Mouse (Mus musculus) forebrain, embryonic 12.5 days (tissue): ENCODE measurements around the gene Rps6kc1. TPM values are rescaled to one million over a fixed set of nuclear protein-coding genes. Genes with fewer than 3 reads are reported as not detected.
"Not testable (repeated sequence)": the region's sequence is repeated elsewhere in the genome, so short reads cannot be mapped to it uniquely, and the experiment has no call there.

ENCODE experiments used
- ATAC-seq: fragments of 200-750 bp; cut with Nextera tagmentation; 2 replicates; pipeline ENCODE4 v1.8.0; 2017; ENCODE audit warnings: moderate TSS enrichment; ENCODE audit not compliant: low FRiP score
- H3K27ac ChIP-seq: fragments of 300-500 bp; sonication (generic); 2 replicates; pipeline ENCODE4 v1.5.1; 2016; ENCODE audit warnings: mild to moderate bottlenecking
- H3K27me3 ChIP-seq: fragments of 300-500 bp; sonication (generic); 2 replicates; pipeline ENCODE4 v1.6.1; 2016; ENCODE audit warnings: mild to moderate bottlenecking
- H3K36me3 ChIP-seq: fragments of 300-500 bp; sonication (generic); replicated peaks from 2 replicates; pipeline ENCODE4 v1.6.1; 2016; ENCODE audit warnings: mild to moderate bottlenecking
- H3K4me1 ChIP-seq: fragments of 300-500 bp; sonication (generic); 2 replicates; pipeline ENCODE4 v1.6.1; 2016
- H3K4me2 ChIP-seq: fragments of 300-500 bp; sonication (generic); 2 replicates; pipeline ENCODE4 v1.6.1; 2016; ENCODE audit warnings: mild to moderate bottlenecking, moderate library complexity
- H3K4me3 ChIP-seq: fragments of 300-500 bp; sonication (generic); replicated peaks from 2 replicates; pipeline ENCODE4 v1.5.1; 2016; ENCODE audit warnings: mild to moderate bottlenecking
- H3K9ac ChIP-seq: fragments of 300-500 bp; sonication (generic); 2 replicates; pipeline ENCODE4 v1.6.1; 2016; ENCODE audit warnings: mild to moderate bottlenecking
- H3K9me3 ChIP-seq: fragments of 300-500 bp; sonication (generic); 2 replicates; pipeline ENCODE4 v1.6.1; 2016
- WGBS: fragments of 180-500 bp; shearing (Covaris S2); methylation state at CpG from one replicate; pipeline ENCODE4 v1.1.7; 2016; 5-methylcytosine and 5-hydroxymethylcytosine counted together
- polyA plus RNA-seq: library from polyadenylated mRNA; unstranded; fragments of >200 nt; fragmentation: Nextera tagmentation; extraction: Ambion mirVana; gene quantifications from 2 replicates; pipeline ENCODE4 v1.2.1, GENCODE M21; 2016

Rps6kc1 gene
- polyA plus RNA-seq, 1 experiment from 2014 or later, result 22.5 TPM

GRCm38 (mm10) chr1:190927751-190928369, 16.3 kb upstream of the Rps6kc1 start:
- Histone ChIP-seq H3K9me3 (no peaks in the 10 kb centered on the region), H3K27ac (peak overlapping the region; percentile 99), H3K36me3 (0 out of 2 replicates have a peak, but pooled peaks cover 2% of the 10 kb centered on the region), H3K27me3 (no peaks in the 10 kb centered on the region), H3K4me2 (peak overlapping the region; percentile 78), H3K9ac (peak overlapping the region; percentile 87), H3K4me1 (peaks cover 18% of the 10 kb centered on the region), H3K4me3 (peak overlapping the region; percentile 75)
- peak; percentile 44 for ATAC-seq
- 26% methylated on average over 16 of the region's 16 CpGs for WGBS

GRCm38 (mm10) chr1:190927311-190927710, 15.7 kb upstream of the Rps6kc1 start:
- H3K27ac ChIP-seq, result no peak overlapping the region
- H3K4me2 ChIP-seq, result peak overlapping the region; percentile 78
- H3K4me1 ChIP-seq, result peaks cover 18% of the 10 kb centered on the region
- H3K9me3 ChIP-seq, result no peaks in the 10 kb centered on the region
- no peak for ATAC-seq
- H3K9ac ChIP-seq, result no peak overlapping the region
- H3K4me3 ChIP-seq, result no peak overlapping the region
- no peaks in the 10 kb centered on the region for H3K36me3 ChIP-seq
- H3K27me3 ChIP-seq, result no peaks in the 10 kb centered on the region
- WGBS, result 95% methylated on average over 3 of the region's 3 CpGs

GRCm38 (mm10) chr1:190924812-190925211, 13.2 kb upstream of the Rps6kc1 start, which contains the start of gene Angel2:
Gene Angel2, plus strand, starts transcription at chr1:190925112.
- not testable (repeated sequence) for H3K27me3 ChIP-seq, H3K27ac ChIP-seq, H3K9me3 ChIP-seq, H3K36me3 ChIP-seq, H3K4me2 ChIP-seq, H3K9ac ChIP-seq, ATAC-seq, H3K4me3 ChIP-seq
- peaks cover 14% of the 10 kb centered on the region for H3K4me1 ChIP-seq
- 84% methylated on average over 3 of the region's 3 CpGs for WGBS

GRCm38 (mm10) chr1:190919725-190920469, 8.3 kb upstream of the Rps6kc1 start:
- no peak overlapping the region for H3K4me3 ChIP-seq
- no peak overlapping the region for H3K4me2 ChIP-seq
- no peak overlapping the region for H3K27ac ChIP-seq
- H3K36me3 ChIP-seq, result no peaks in the 10 kb centered on the region
- 75% methylated on average over 8 of the region's 8 CpGs for WGBS
- no peaks in the 10 kb centered on the region for H3K4me1 ChIP-seq
- ATAC-seq, result no peak
- H3K9ac ChIP-seq, result no peak overlapping the region
- H3K9me3 ChIP-seq, result no peaks in the 10 kb centered on the region
- peaks cover 4% of the 10 kb centered on the region; the same call in 1 of the 2 replicates for H3K27me3 ChIP-seq

- Histone ChIP-seq H3K9me3 (no peaks in the 10 kb centered on the region), H3K27me3 (peaks cover 4% of the 10 kb centered on the region; the same call in 1 of the 2 replicates), H3K36me3 (no peaks in the 10 kb centered on the region), H3K4me2 (no peak overlapping the region), H3K9ac (no peak overlapping the region), H3K27ac (no peak overlapping the region), H3K4me1 (no peaks in the 10 kb centered on the region), H3K4me3 (no peak overlapping the region)
- no peak for ATAC-seq
- WGBS, result 71% methylated on average over 7 of the region's 7 CpGs
Measured at GRCm38 (mm10) chr1:190918938-190919337, 7.4 kb upstream of the Rps6kc1 start.

GRCm38 (mm10) chr1:190912623-190913022, 1.1 kb upstream of the Rps6kc1 start:
- Histone ChIP-seq H3K4me1 (peaks cover 16% of the 10 kb centered on the region), H3K4me2 (peak overlapping the region; percentile 90; the same call in 1 of the 2 replicates), H3K4me3 (no peak overlapping the region), H3K27me3 (no peaks in the 10 kb centered on the region), H3K27ac (no peak overlapping the region), H3K9me3 (no peaks in the 10 kb centered on the region), H3K36me3 (no peaks in the 10 kb centered on the region), H3K9ac (no peak overlapping the region)
- WGBS, result 39% methylated on average over 1 of the region's 1 CpGs
- ATAC-seq, result no peak

- Histone ChIP-seq H3K4me3 (peak overlapping the region; percentile 81), H3K4me2 (peak overlapping the region; percentile 90), H3K9ac (peak overlapping the region; percentile 87), H3K27me3 (no peaks in the 10 kb centered on the region), H3K4me1 (peaks cover 16% of the 10 kb centered on the region), H3K27ac (no peak overlapping the region; the same call in 1 of the 2 replicates), H3K36me3 (no peaks in the 10 kb centered on the region), H3K9me3 (no peaks in the 10 kb centered on the region)
- no peak for ATAC-seq
- WGBS, result 84% methylated on average over 6 of the region's 6 CpGs
Measured at GRCm38 (mm10) chr1:190910836-190911235, 734 bp downstream of the Rps6kc1 start.

GRCm38 (mm10) chr1:190904714-190905113, 6.9 kb downstream of the Rps6kc1 start:
- Histone ChIP-seq H3K4me2 (no peak overlapping the region), H3K9me3 (no peaks in the 10 kb centered on the region), H3K36me3 (peaks cover 20% of the 10 kb centered on the region), H3K27me3 (no peaks in the 10 kb centered on the region), H3K27ac (no peak overlapping the region), H3K9ac (no peak overlapping the region), H3K4me1 (no peaks in the 10 kb centered on the region), H3K4me3 (no peak overlapping the region)
- ATAC-seq, result no peak
- 94% methylated on average over 16 of the region's 16 CpGs for WGBS

GRCm38 (mm10) chr1:190904136-190904535, 7.4 kb downstream of the Rps6kc1 start:
- no peak overlapping the region for H3K4me2 ChIP-seq
- H3K36me3 ChIP-seq, result peaks cover 22% of the 10 kb centered on the region
- no peak overlapping the region for H3K27ac ChIP-seq
- WGBS, result 93% methylated on average over 3 of the region's 3 CpGs
- H3K27me3 ChIP-seq, result no peaks in the 10 kb centered on the region
- H3K4me1 ChIP-seq, result no peaks in the 10 kb centered on the region
- no peaks in the 10 kb centered on the region for H3K9me3 ChIP-seq
- H3K4me3 ChIP-seq, result no peak overlapping the region
- ATAC-seq, result no peak
- no peak overlapping the region for H3K9ac ChIP-seq

GRCm38 (mm10) chr1:190901082-190901481, 10.5 kb downstream of the Rps6kc1 start:
- no peak for ATAC-seq
- 74% methylated on average over 2 of the region's 2 CpGs for WGBS
- no peaks in the 10 kb centered on the region for H3K27me3 ChIP-seq
- no peak overlapping the region for H3K9ac ChIP-seq
- H3K27ac ChIP-seq, result no peak overlapping the region
- H3K36me3 ChIP-seq, result peaks cover 48% of the 10 kb centered on the region
- no peak overlapping the region for H3K4me2 ChIP-seq
- no peak overlapping the region for H3K4me3 ChIP-seq
- no peaks in the 10 kb centered on the region for H3K4me1 ChIP-seq
- no peaks in the 10 kb centered on the region for H3K9me3 ChIP-seq

- H3K36me3 ChIP-seq, result peaks cover 43% of the 10 kb centered on the region
- H3K4me2 ChIP-seq, result no peak overlapping the region
- no peak overlapping the region for H3K9ac ChIP-seq
- H3K4me3 ChIP-seq, result no peak overlapping the region
- no peaks in the 10 kb centered on the region for H3K4me1 ChIP-seq
- no peaks in the 10 kb centered on the region for H3K27me3 ChIP-seq
- ATAC-seq, result no peak
- no peak overlapping the region for H3K27ac ChIP-seq
- no peaks in the 10 kb centered on the region for H3K9me3 ChIP-seq
- 87% methylated on average over 9 of the region's 9 CpGs for WGBS
Measured at GRCm38 (mm10) chr1:190898899-190899575, 12.5 kb downstream of the Rps6kc1 start.

- no peak overlapping the region for H3K4me2 ChIP-seq
- 95% methylated on average over 3 of the region's 3 CpGs for WGBS
- no peaks in the 10 kb centered on the region for H3K4me1 ChIP-seq
- ATAC-seq, result no peak
- no peak overlapping the region for H3K9ac ChIP-seq
- no peak overlapping the region for H3K27ac ChIP-seq
- no peaks in the 10 kb centered on the region for H3K9me3 ChIP-seq
- peaks cover 37% of the 10 kb centered on the region for H3K36me3 ChIP-seq
- no peak overlapping the region for H3K4me3 ChIP-seq
- H3K27me3 ChIP-seq, result no peaks in the 10 kb centered on the region
Measured at GRCm38 (mm10) chr1:190898186-190898585, 13.4 kb downstream of the Rps6kc1 start.
